In genomic region chr8:46934898-46935297, GRCm38 (mm10) we compare ENCODE assay signal across 9 mouse cellular contexts. TPM values are rescaled to one million over a fixed set of nuclear protein-coding genes. Genes with fewer than 3 reads are reported as not detected.
DNase-seq lines count a peak whose midpoint lies in the region; ATAC-seq lines count a peak whose summit lies in the region.
"Had no signal": no experiment of that assay in that cellular context is flagged by ENCODE, and none has a peak within 500 bp of the region (broad histone marks: within the 10 kb centered on the region; RNA-seq: fewer than 3 reads in every experiment).

No protein-coding gene starts in this region.

- 25% methylated on average over 9 of the region's 9 CpGs for WGBS in forebrain, embryonic 11.5 days

- no peak; the same call in 1 of the 2 replicates for ATAC-seq in forebrain, embryonic 11.5 days (replicated peaks; ENCODE audit: low FRiP score)
- ATAC-seq in hematopoietic stem cell, adult 5-6 weeks (replicated peaks in 1 of 2; ENCODE audit: insufficient read depth in 1 of 2, low FRiP score in 2 of 2, low TSS enrichment in 1 of 2, low read depth in 1 of 2, poor library complexity in 2 of 2, severe bottlenecking in 2 of 2): peak; percentile 62 to 68; a peak in 3 of 4 replicates

- no peak overlapping the region for H3K9ac ChIP-seq in forebrain, embryonic 11.5 days (ENCODE audit: low read length)
- H3K9ac ChIP-seq: embryonic facial prominence, embryonic 13.5 days had no signal

- H3K27ac ChIP-seq in forebrain, embryonic 11.5 days (ENCODE audit: low read depth, low read length): no peak overlapping the region
- H3K27ac ChIP-seq: embryonic facial prominence, embryonic 13.5 days had no signal

- H3K4me3 ChIP-seq in forebrain, embryonic 11.5 days (ENCODE audit: low read depth, low read length): no peak overlapping the region
- H3K4me3 ChIP-seq: embryonic facial prominence, embryonic 13.5 days had no signal

- H3K36me3 ChIP-seq in forebrain, embryonic 11.5 days (ENCODE audit: control insufficient read depth, insufficient read depth, low read length): no peaks in the 10 kb centered on the region
- H3K36me3 ChIP-seq: embryonic facial prominence, embryonic 13.5 days had no signal

- no peak overlapping the region for H3K4me2 ChIP-seq in forebrain, embryonic 11.5 days (ENCODE audit: low read depth, low read length, severe bottlenecking)
- H3K4me2 ChIP-seq: embryonic facial prominence, embryonic 13.5 days had no signal

- H3K27me3 ChIP-seq in forebrain, embryonic 11.5 days (ENCODE audit: control insufficient read depth, insufficient read depth, low read length): no peaks in the 10 kb centered on the region
- H3K27me3 ChIP-seq: embryonic facial prominence, embryonic 13.5 days had no signal

- H3K9me3 ChIP-seq in forebrain, embryonic 11.5 days (ENCODE audit: control insufficient read depth, low read length): no peaks in the 10 kb centered on the region

- DNase-seq in right cerebral cortex, adult 18-20 months: peak; percentile 54
- DNase-seq in right cerebral cortex, postnatal 14 days: no peak
- peak; percentile 34 for DNase-seq in c-Kit-positive CD71-positive TER-119-negative erythroid progenitor cells, embryonic 14.5 days (ENCODE audit: low read depth)
- peak; percentile 78 for DNase-seq in forebrain, embryonic 11.5 days (ENCODE audit: low spot score)
- DNase-seq in layer of hippocampus, adult 9-10 months (ENCODE audit: low spot score): peak; percentile 49
- peak; percentile 85 for DNase-seq in lung, postnatal 36 days
- DNase-seq in skeletal muscle tissue, adult 2 months (ENCODE audit: low read depth, low spot score): peak; percentile 52

- no peaks in the 10 kb centered on the region for H3K4me1 ChIP-seq in forebrain, embryonic 11.5 days (replicated peaks; ENCODE audit: control insufficient read depth, insufficient read depth, low read length)
- H3K4me1 ChIP-seq: embryonic facial prominence, embryonic 13.5 days had no signal

RNA-seq across cellular contexts. Expression of gene Enpp6, which starts 51.8 kb away (rescaled TPM):
- 0.13 TPM in 1 of 2 replicates, not detected in the other for polyA plus RNA-seq in forebrain, embryonic 11.5 days (2014; fragmentation: Nextera tagmentation; extraction: Ambion mirVana)
- total RNA-seq in hematopoietic stem cell, adult 5-6 weeks (2017): 0.56 TPM in 1 of 2 replicates, not detected in the other
